Mouse (Mus musculus) G1E (cell line): ENCODE measurements at regions not wholly inside any gene's neighbourhood (a gene's known extent, or its start where the extent isn't known, plus 50 kb on each side); places are given as distances from the start of the nearest gene placed in this dataset.

Source experiments
- CTCF ChIP-seq: IDR thresholded peaks from 2 replicates; pipeline ENCODE4 v1.5.1; 2012; ENCODE audit warnings: low read depth, low read length, inconsistent platforms, mixed read lengths
- TAL1 ChIP-seq: conservative IDR thresholded peaks from 2 replicates; pipeline ENCODE4 v1.6.1; 2012; ENCODE audit warnings: low read depth, low read length, inconsistent platforms, mixed read lengths

DNA sequence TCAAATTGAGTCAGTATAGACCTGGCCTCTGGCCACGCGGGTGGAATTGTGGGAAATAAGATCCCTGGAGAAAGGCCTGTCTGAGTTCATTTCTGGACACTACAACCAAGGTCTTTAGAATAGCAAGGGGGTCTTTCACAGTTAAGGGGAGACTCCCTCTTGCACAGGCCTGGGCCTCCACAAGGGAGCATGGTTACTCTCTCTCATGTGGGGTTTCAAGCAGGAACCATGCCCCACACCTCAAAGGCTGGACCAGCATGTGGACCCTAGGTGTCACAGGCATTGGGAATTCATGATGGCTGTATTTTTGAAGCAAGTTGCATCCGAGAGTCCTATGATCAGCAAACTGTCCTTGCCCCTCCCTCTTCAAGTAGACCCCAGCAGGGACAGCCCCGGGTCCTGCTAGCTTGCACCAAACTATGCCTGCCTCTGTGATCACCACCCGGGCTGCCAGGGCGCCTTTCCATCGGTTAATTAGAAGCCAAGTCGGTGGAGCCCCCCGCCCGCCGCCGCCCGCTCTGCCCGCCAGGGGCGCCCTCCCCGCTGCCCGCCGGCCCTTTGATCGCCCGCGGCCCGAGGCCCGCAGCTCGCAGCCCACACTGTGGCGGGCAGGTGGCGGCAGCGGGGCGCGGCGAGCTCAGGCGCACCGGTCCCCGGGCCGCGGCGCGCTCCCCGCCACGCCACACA lies 137.1 kb upstream of the Mki67 start:
- TF ChIP-seq CTCF, result no peak
- TF ChIP-seq TAL1, result no peak
